Mouse (Mus musculus) megakaryocyte-erythroid progenitor cell, adult 5 weeks (primary cell): ENCODE measurements around the gene Gm13306. TPM values are rescaled to one million over a fixed set of nuclear protein-coding genes. Genes with fewer than 3 reads are reported as not detected.

Experiments used
- polyA plus RNA-seq: library from polyadenylated mRNA; stranded (reverse); fragments of >175 nt; gene quantifications from 2 replicates; pipeline ENCODE4 v1.2.3, GENCODE M21; 2012

Gm13306 gene
- not detected in 2 replicates for polyA plus RNA-seq

DNA sequence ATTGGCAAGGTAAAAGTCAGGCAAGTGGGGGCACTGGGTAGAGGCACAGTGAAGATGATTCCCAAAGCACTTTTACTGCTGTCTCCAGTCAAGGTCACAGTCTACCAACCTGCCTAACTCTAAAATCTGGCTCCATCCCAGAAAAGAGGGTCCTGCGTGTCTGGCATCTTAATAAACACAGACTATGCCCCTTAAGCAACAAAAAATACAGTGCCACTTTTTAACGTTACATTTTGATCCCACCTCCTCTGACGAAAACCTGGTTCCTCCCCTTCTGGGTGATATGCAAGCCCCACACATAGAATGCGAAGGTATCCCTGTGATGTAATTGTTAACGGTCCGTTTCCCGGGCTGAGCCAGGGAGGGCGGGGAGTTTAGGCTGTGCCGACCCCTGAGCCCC lies at the start of gene Gm13306:
TSS of gene Gm13306 (plus strand) at position 301 of the 400 bp plus-strand sequence.

DNA sequence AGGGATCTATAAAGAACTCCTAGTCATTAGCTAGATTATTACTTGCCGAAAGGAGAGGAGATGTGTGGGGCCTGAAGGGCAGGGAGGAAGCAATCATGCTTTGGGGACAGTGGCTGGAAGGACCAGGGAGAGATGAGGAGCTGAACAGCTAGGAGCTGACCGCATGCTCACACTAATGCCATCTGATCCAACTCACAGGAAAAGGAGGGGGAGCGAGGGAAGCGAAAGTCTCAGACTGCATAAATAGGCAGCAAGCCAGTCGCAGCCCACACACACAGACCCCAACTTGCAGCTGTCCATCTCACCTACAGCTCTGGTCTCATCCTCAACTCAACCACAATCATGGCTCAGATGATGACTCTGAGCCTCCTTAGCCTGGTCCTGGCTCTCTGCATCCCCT lies 38.7 kb upstream of the Gm13306 start, which contains the start of gene Gm13304:
TSS of gene Gm13304 (plus strand) at position 301 of the 400 bp plus-strand sequence.

DNA sequence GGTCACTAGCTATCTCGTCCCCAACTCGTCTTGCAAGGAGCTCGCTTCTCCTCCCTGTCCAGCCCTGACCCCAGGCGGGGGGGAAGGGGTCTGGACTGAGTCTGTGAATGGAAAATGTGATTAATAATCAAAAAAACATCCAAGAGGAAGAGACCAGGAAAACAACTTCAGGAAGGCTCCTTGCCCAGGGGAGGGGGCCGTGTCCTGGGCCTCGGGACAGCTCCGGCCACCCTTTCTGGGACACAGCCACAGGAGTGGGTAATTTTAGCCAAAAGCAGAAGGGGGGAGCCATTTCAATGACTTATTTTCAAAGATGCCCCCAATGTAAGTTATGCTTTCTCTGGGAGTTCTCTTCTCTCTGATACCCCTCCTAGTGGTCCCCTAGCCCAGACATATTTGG lies 15.3 kb downstream of the Gm13306 start, which contains the start of gene Gm13305:
TSS of gene Gm13305 (minus strand) at position 101 of the 400 bp plus-strand sequence.

Other genes starting within 250 kb of the Gm13306 start
- gene Gm21541, start 249.8 kb upstream of the Gm13306 start, polyA plus RNA-seq: not detected in 2 replicates
- gene Gm20878, start 211.9 kb upstream of the Gm13306 start, polyA plus RNA-seq: 2.0 and 11.5 TPM in 2 replicates
- gene Fam205a4, start 187.4 kb upstream of the Gm13306 start, polyA plus RNA-seq: not detected in 2 replicates
- 0.04 and 0.19 TPM in 2 replicates for gene Gm21093, start 118.7 kb upstream of the Gm13306 start, polyA plus RNA-seq
- gene Gm3893, start 62.2 kb upstream of the Gm13306 start, polyA plus RNA-seq: 0.18 TPM in 1 of 2 replicates, not detected in the other
- not detected in 2 replicates for gene Gm13304, start 38.6 kb upstream of the Gm13306 start, polyA plus RNA-seq
- 0.13 and 0.37 TPM in 2 replicates for gene Gm13305, start 15.2 kb downstream of the Gm13306 start, polyA plus RNA-seq
- gene Gm10600, start 87.2 kb downstream of the Gm13306 start, polyA plus RNA-seq: not detected in 2 replicates
- not detected in 2 replicates for gene Ccl21b, start 102.3 kb downstream of the Gm13306 start, polyA plus RNA-seq
- 1.9 TPM in 1 of 2 replicates, not detected in the other for gene Gm21953, start 140.8 kb downstream of the Gm13306 start, polyA plus RNA-seq
- gene Fam205a3, start 164.9 kb downstream of the Gm13306 start, polyA plus RNA-seq: not detected in 2 replicates